Mouse (Mus musculus) B cell, adult 2 months (primary cell): ENCODE data around the gene Gm8947.

Experiments
- DNase-seq, 2 experiments: peaks; one replicate each; pipeline ENCODE4 v3.0.0; 2022

The Gm8947 gene

DNA sequence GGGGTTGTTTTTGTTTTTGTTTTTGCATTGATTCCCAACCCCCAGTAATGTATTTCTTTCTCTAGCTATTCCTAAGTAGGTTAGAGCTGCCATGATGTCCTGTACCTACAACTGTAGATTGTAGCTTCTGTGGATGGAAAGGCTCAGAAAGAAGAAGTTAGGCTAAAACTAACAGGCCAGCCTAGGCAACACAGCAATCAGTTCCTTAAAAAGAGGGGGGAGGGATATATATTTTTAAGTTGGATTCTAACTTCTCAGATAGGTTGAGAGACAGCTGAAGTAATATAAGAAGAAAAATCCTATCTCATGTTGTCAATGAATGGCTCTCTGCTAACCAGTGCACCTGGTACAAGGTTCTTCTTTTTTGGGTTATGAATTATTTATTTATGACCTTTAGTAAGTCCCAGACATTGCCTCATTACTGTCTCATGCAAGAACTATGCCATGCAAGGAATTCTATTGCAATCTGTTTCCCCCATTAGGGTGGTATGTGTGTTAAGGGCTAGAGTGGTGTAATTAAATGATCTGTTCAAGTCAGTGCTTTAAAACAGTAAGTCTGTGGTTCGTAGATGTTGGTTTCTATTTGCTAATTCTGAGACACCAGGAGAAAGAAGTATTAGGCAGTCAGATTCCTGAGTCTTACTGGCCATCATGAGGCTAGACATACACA lies 36.3 kb downstream of the Gm8947 start:
- no peak for DNase-seq

DNA sequence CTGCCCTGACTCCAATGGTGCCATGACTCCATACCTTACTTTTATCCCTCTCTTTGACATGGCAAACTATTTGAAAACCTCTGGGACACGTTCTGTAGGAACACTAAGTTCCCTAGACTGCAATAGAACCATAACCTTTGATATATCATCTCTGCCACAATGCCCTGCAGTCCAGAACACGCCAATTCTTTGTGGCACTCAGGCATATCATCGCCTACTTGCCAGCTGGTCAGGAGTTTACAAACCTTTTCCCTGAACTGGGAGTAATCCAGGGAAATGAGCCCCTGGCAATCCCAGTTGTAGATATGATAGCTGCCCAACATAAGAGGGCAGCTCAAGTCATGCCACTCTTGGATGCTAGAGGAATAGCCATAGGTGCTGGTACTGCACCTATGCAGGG lies 40.2 kb downstream of the Gm8947 start:
- no peak for DNase-seq

- DNase-seq, result no peak
Observed at GRCm38 (mm10) chr1:151233756-151234155, 41.6 kb downstream of the Gm8947 start.

GRCm38 (mm10) chr1:151235574-151235973 lies 43.4 kb downstream of the Gm8947 start:
- no peak for DNase-seq

GRCm38 (mm10) chr1:151236141-151236930 lies 44.2 kb downstream of the Gm8947 start:
- no peak for DNase-seq

GRCm38 (mm10) chr1:151237780-151238179 lies 45.6 kb downstream of the Gm8947 start:
- DNase-seq, result no peak

- DNase-seq, result no peak
Observed at GRCm38 (mm10) chr1:151243332-151243731, 51.2 kb downstream of the Gm8947 start.
